Mouse (Mus musculus) ES-E14 (cell line): ENCODE results near the gene Gsx2. TPM values are rescaled to one million over a fixed set of nuclear protein-coding genes. Genes with fewer than 3 reads are reported as not detected.

ENCODE experiments used
- DNase-seq: peaks from one replicate; pipeline ENCODE4 v3.0.0-alpha.2; 2013; ENCODE audit warnings: low read depth, low spot score
- H3K27ac ChIP-seq: 2 replicates; pipeline ENCODE4 v1.5.1; 2012; ENCODE audit warnings: low read depth, mild to moderate bottlenecking, low read length, moderate library complexity, mixed read lengths; ENCODE audit not compliant: poor library complexity, insufficient read depth, severe bottlenecking
- H3K36me3 ChIP-seq: 2 replicates; pipeline ENCODE4 v1.6.1; 2012; ENCODE audit warnings: mild to moderate bottlenecking, low read length, moderate library complexity, mixed read lengths; ENCODE audit not compliant: control insufficient read depth, poor library complexity, insufficient read depth, severe bottlenecking
- H3K4me1 ChIP-seq, 2 experiments: fragments of 150-350 bp in 1 of 2; sonication (generic) in 1 of 2; 2 replicates each; pipeline ENCODE4 v1.6.1; 2012; ENCODE audit warnings: low read length in 2 of 2, mild to moderate bottlenecking in 1 of 2, mixed read lengths in 1 of 2; ENCODE audit not compliant: control insufficient read depth in 2 of 2, insufficient read depth in 2 of 2, poor library complexity in 1 of 2
- H3K4me3 ChIP-seq, 2 experiments: fragments of 150-350 bp in 1 of 2; sonication (generic) in 1 of 2; 2 replicates each; pipeline ENCODE4 v1.5.1; 2012; ENCODE audit warnings: low read length in 2 of 2, low read depth in 1 of 2, mild to moderate bottlenecking in 1 of 2, mixed read lengths in 1 of 2; ENCODE audit not compliant: insufficient read depth in 1 of 2, poor library complexity in 1 of 2, severe bottlenecking in 1 of 2
- H3K9ac ChIP-seq: 2 replicates; pipeline ENCODE4 v1.6.1; 2012; ENCODE audit warnings: low read depth, mild to moderate bottlenecking, low read length, mixed read lengths; ENCODE audit not compliant: poor library complexity, insufficient read depth, severe bottlenecking
- H3K9me3 ChIP-seq: fragments of 150-350 bp; sonication (generic); 2 replicates; pipeline ENCODE4 v1.6.1; 2012; ENCODE audit warnings: low read depth, mild to moderate bottlenecking, low read length; ENCODE audit not compliant: control insufficient read depth, insufficient read depth
- CHD2 ChIP-seq: IDR thresholded peaks from 2 replicates; pipeline ENCODE4 v1.6.1; 2014; ENCODE audit warnings: mild to moderate bottlenecking, low read depth, low read length, inconsistent platforms
- HCFC1 ChIP-seq: IDR thresholded peaks from 2 replicates; pipeline ENCODE4 v1.6.1; 2012; ENCODE audit warnings: low read length, inconsistent platforms, borderline replicate concordance; ENCODE audit not compliant: insufficient read depth
- MAFK ChIP-seq: IDR thresholded peaks from 2 replicates; pipeline ENCODE4 v1.6.1; 2014; ENCODE audit warnings: mild to moderate bottlenecking, low read depth, low read length, inconsistent platforms; ENCODE audit not compliant: insufficient read depth
- ZC3H11A ChIP-seq: IDR thresholded peaks from 2 replicates; pipeline ENCODE4 v1.6.1; 2012; ENCODE audit warnings: low read depth, mild to moderate bottlenecking, inconsistent platforms, low read length, borderline replicate concordance
- ZNF384 ChIP-seq: IDR thresholded peaks from 2 replicates; pipeline ENCODE4 v1.6.1; 2012; ENCODE audit warnings: low read depth, low read length, inconsistent platforms
- in situ Hi-C, 2 experiments: fragments of 600-800 bp; cut with MboI; formaldehyde crosslinking; loops; one replicate each; pipeline ENCODE4 v1.15.1; 2025; ENCODE audit warnings: low sequenced_read_pairs in 2 of 2, inconsistent platforms in 1 of 2; ENCODE audit not compliant: unreplicated experiment in 2 of 2
- total RNA-seq: library from RNA; depleted of rRNA; stranded (reverse); fragments of 300-350 nt; gene quantifications from 2 replicates; pipeline ENCODE4 v1.2.3, GENCODE M21; 2012

Gene Gsx2
- total RNA-seq, 1 experiment, result not detected

DNA sequence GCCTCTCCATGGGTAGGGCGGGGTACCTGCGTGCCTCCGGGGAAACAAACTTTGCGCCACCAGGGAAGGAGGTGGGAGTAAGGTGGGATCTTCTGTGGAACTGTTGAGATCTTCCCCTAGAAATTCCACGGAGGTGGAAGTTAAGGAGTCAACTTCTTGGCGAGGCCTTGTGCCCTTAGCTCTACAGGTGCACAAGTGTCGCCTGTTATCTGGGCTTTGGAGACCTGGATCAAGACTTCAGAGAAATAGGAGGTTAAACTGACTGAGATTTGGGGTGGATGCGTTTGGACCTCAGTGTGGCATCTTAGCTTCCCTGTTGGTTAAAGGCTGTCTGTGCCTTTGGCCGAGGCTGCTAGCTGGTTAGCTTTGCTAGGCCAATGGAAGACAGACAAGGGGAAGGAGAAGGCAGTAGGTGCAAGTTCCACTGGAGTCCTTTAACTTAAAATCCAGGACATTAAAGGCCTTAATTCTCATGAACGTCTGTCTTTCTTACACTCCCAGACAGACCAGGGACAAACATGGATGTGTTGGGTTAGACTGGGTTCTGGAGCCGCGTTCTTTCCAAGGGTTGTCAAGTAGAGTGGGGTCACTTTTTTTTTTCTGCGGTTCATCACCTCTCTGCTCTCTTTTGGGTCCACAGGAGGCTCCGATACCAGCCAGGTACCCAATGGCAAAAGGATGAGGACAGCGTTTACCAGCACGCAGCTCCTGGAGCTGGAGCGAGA is 1.1 kb downstream of the Gsx2 start:
- DNase-seq, result no peak
- Histone ChIP-seq H3K9ac (no peak overlapping the region; the same call in 1 of the 2 replicates), H3K4me1 (peaks cover 0 to 5% of the 10 kb centered on the region in 2 experiments; a peak in 1 of 4 replicates), H3K27ac (no peak overlapping the region), H3K36me3 (no peaks in the 10 kb centered on the region), H3K4me3 (peak overlapping the region in 1 of 2 experiments; percentile 54; a peak in 2 of 4 replicates), H3K9me3 (no peaks in the 10 kb centered on the region)
- in situ Hi-C loops, result loop anchor here in 1 of 2 experiments (5.0 kb wide), 1 partner anchor 71 kb away; no protein-coding TSS in a partner anchor
- TF ChIP-seq MAFK (no peak), CHD2 (no peak), ZC3H11A (no peak), ZNF384 (no peak), HCFC1 (no peak)

GRCm38 (mm10) chr5:75077051-75077380 is 1.6 kb downstream of the Gsx2 start:
- Histone ChIP-seq H3K27ac (no peak overlapping the region), H3K9ac (no peak overlapping the region), H3K9me3 (no peaks in the 10 kb centered on the region), H3K4me1 (peaks cover 0 to 5% of the 10 kb centered on the region in 2 experiments; a peak in 1 of 4 replicates), H3K4me3 (no peak overlapping the region), H3K36me3 (no peaks in the 10 kb centered on the region)
- DNase-seq, result no peak
- in situ Hi-C loops, result loop anchor here in 1 of 2 experiments (5.0 kb wide), 1 partner anchor 70 kb away; no protein-coding TSS in a partner anchor
- TF ChIP-seq ZC3H11A (no peak), MAFK (no peak), ZNF384 (no peak), HCFC1 (no peak), CHD2 (no peak)

DNA sequence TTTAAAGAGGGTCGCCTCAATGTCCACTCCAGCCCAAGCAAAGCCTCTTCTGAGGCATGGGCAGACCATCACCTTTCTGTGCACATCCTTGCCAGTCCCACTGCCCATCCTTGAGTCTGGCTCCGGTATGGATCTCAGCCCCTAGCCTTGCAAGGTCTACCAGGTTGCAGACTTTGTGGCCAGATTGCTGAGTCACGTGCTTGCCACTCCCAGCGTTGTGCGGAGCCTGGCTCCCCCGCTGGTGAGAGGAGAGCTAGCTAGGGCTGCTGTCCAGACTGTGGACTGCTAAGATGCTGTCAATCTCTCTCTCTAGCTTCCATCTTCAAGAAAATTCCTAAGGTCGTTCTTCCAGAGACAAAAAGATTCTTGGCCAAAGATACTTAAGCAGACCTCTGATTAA is 4.2 kb downstream of the Gsx2 start:
- Histone ChIP-seq H3K9me3 (no peaks in the 10 kb centered on the region), H3K4me1 (peaks cover 3 to 13% of the 10 kb centered on the region in 2 experiments), H3K36me3 (no peaks in the 10 kb centered on the region), H3K4me3 (no peak overlapping the region), H3K9ac (no peak overlapping the region), H3K27ac (no peak overlapping the region)
- no peak for DNase-seq
- TF ChIP-seq MAFK (peak; percentile 30; the same call in 1 of the 2 replicates), CHD2 (no peak)
- in situ Hi-C loops, result loop anchor here in 1 of 2 experiments (5.0 kb wide), 1 partner anchor 68 kb away; no protein-coding TSS in a partner anchor

- Histone ChIP-seq H3K36me3 (no peaks in the 10 kb centered on the region), H3K4me1 (peaks cover 7 to 17% of the 10 kb centered on the region in 2 experiments), H3K27ac (no peak overlapping the region), H3K9me3 (no peaks in the 10 kb centered on the region), H3K9ac (no peak overlapping the region), H3K4me3 (no peak overlapping the region)
- no peak for DNase-seq
- TF ChIP-seq ZC3H11A (no peak), ZNF384 (no peak), CHD2 (no peak), MAFK (no peak), HCFC1 (no peak)
- in situ Hi-C loops, result no loop called here
These were observed 7.0 kb downstream of the Gsx2 start for GRCm38 (mm10) chr5:75082439-75082838.

- DNase-seq, result no peak
- H3K9me3 ChIP-seq, result no peaks in the 10 kb centered on the region
- H3K4me3 ChIP-seq, result no peak overlapping the region
- H3K36me3 ChIP-seq, result no peaks in the 10 kb centered on the region
- H3K27ac ChIP-seq, result no peak overlapping the region
- no peak for TF ChIP-seq ZNF384
- no peak for TF ChIP-seq HCFC1
- no peak for TF ChIP-seq MAFK
- TF ChIP-seq ZC3H11A, result no peak
- TF ChIP-seq CHD2, result no peak
- H3K9ac ChIP-seq, result no peak overlapping the region
- in situ Hi-C loops, result no loop called here
- peaks cover 7 to 17% of the 10 kb centered on the region in 2 experiments for H3K4me1 ChIP-seq
These were observed 7.7 kb downstream of the Gsx2 start for GRCm38 (mm10) chr5:75083061-75083460.
